Mouse (Mus musculus): ENCODE measurements at regions not wholly inside any gene's neighbourhood (a gene's known extent, or its start where the extent isn't known, plus 50 kb on each side); places are given as distances from the start of the nearest gene placed in this dataset.

DNA sequence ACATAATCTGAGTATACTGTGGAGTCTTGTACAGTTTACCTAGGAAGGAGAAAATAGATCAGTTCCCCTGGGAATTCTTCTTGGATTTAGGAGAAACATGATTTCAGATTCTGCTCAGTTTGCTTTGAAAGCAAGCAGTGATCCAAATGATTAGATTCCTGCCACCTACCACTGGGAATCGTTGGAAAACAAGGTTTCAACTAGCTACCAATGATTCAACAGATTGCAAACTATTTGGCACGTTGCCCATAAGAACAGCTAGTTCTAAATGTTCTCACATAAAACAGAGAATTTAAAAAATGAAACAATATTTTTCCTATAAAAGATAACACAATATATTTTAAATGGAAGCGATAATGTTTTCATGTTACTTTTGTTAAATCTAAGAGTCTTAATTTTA lies 54.8 kb downstream of the G6pd2 start:
- peak overlapping the region; percentile 73 for H3K27ac ChIP-seq
- DNase-seq (ENCODE audit: low spot score in 2 of 2): peak; percentile 58 to 60
- H3K4me3 ChIP-seq: no peak overlapping the region
- TF ChIP-seq CTCF (conservative IDR thresholded peaks at IDR 0.05): no peak

All from layer of hippocampus, adult 2 months (tissue).